Mouse (Mus musculus): ENCODE measurements around the gene Xrcc1.

- TF ChIP-seq CTCF (IDR thresholded peaks at IDR 0.05; ENCODE audit: low read depth, low read length) (no peak), POLR2AphosphoS5 (IDR thresholded peaks at IDR 0.05; ENCODE audit: insufficient replicate concordance, low read depth, low read length) (no peak)
Measured at GRCm38 (mm10) chr7:24506838-24507725, 39.0 kb upstream of the Xrcc1 start, which contains the start of gene Zfp428.

Data from G1E (cell line).